27 mouse cellular contexts compared by ENCODE assay signal in genomic region chr1:91922235-91923152, GRCm38 (mm10).
DNase-seq lines count a peak whose midpoint lies in the region.
"Had no signal": no experiment of that assay in that cellular context is flagged by ENCODE, and none has a peak within 500 bp of the region (broad histone marks: within the 10 kb centered on the region; RNA-seq: fewer than 3 reads in every experiment).

No protein-coding gene starts in this region.

- WGBS in heart, embryonic 10.5 days, result 71% methylated on average over 7 of the region's 7 CpGs

- peak; percentile 73 to 86 for DNase-seq in heart, adult 18-20 months
- DNase-seq in heart, embryonic 10.5 days (ENCODE audit: low spot score), result no peak
- peak; percentile 60 for DNase-seq in NIH3T3 (ENCODE audit: low read depth)
- DNase-seq in heart, adult 9 months (ENCODE audit: low spot score in 2 of 2), result peak; percentile 74 to 76
- peak; percentile 37 for DNase-seq in heart, postnatal 25 days (ENCODE audit: low spot score)
- DNase-seq in adrenal gland, postnatal 4 days (ENCODE audit: low spot score in 2 of 2), result no peak
- DNase-seq in left cerebral cortex, postnatal 36 days (ENCODE audit: low spot score in 2 of 2), result no peak
- DNase-seq: adrenal gland, adult 2 months; adrenal gland, postnatal 36 days; cerebellum, adult 2 months; cerebellum, postnatal 14 days; kidney, adult 11 months; kidney, postnatal 25 days; left cerebral cortex, postnatal 4 days; liver, postnatal 0 days; right cerebral cortex, postnatal 25 days; spleen, adult 18-20 months; thymus, adult 2 months; thymus, postnatal 36 days had no signal

- no peaks in the 10 kb centered on the region for H3K9me3 ChIP-seq in heart, embryonic 10.5 days
- H3K9me3 ChIP-seq: embryonic facial prominence, embryonic 10.5 days; embryonic facial prominence, embryonic 15.5 days; forebrain, embryonic 13.5 days; hindbrain, embryonic 13.5 days; liver, embryonic 12.5 days; midbrain, embryonic 15.5 days had no signal

- no peak overlapping the region for H3K4me3 ChIP-seq in heart, embryonic 10.5 days
- H3K4me3 ChIP-seq: embryonic facial prominence, embryonic 10.5 days; embryonic facial prominence, embryonic 15.5 days; forebrain, embryonic 13.5 days; hindbrain, embryonic 13.5 days; layer of hippocampus, adult 2 months; left cerebral cortex, adult 2 months; liver, embryonic 12.5 days; midbrain, embryonic 15.5 days had no signal

- no peaks in the 10 kb centered on the region for H3K27me3 ChIP-seq in heart, embryonic 10.5 days (ENCODE audit: insufficient read depth, poor library complexity, severe bottlenecking)
- H3K27me3 ChIP-seq: embryonic facial prominence, embryonic 15.5 days; forebrain, embryonic 13.5 days; hindbrain, embryonic 13.5 days; liver, embryonic 12.5 days; midbrain, embryonic 15.5 days had no signal

- no peak overlapping the region for H3K27ac ChIP-seq in heart, embryonic 10.5 days
- H3K27ac ChIP-seq: embryonic facial prominence, embryonic 10.5 days; embryonic facial prominence, embryonic 15.5 days; forebrain, embryonic 13.5 days; hindbrain, embryonic 13.5 days; layer of hippocampus, adult 2 months; liver, embryonic 12.5 days; midbrain, embryonic 15.5 days had no signal

- peaks cover 42% of the 10 kb centered on the region for H3K4me1 ChIP-seq in heart, embryonic 10.5 days
- H3K4me1 ChIP-seq: forebrain, embryonic 13.5 days; hindbrain, embryonic 13.5 days; midbrain, embryonic 15.5 days had no signal

- intact Hi-C loops in heart, postnatal 25 days (cut with DNase I), result no loop called here
- intact Hi-C loops in left cerebral cortex, postnatal 36 days (cut with DNase I), result no loop called here

- H3K36me3 ChIP-seq in heart, embryonic 10.5 days, result no peaks in the 10 kb centered on the region
- H3K36me3 ChIP-seq: embryonic facial prominence, embryonic 15.5 days; hindbrain, embryonic 13.5 days; liver, embryonic 12.5 days; midbrain, embryonic 15.5 days had no signal

Comparison
In these comparisons a context has a peak if more than half of its experiments do, and no peak if none do; other contexts are left out.
1. DNase-seq: peak in heart, adult 18-20 months (2 of 2), NIH3T3 (single experiment), heart, adult 9 months (2 of 2) and heart, postnatal 25 days (single experiment); none in heart, embryonic 10.5 days (single experiment), adrenal gland, postnatal 4 days (0 of 2) and left cerebral cortex, postnatal 36 days (0 of 2).